Mouse (Mus musculus) telencephalon, adult 2 months (tissue): ENCODE measurements at regions not wholly inside any gene's neighbourhood (a gene's known extent, or its start where the extent isn't known, plus 50 kb on each side); places are given as distances from the start of the nearest gene placed in this dataset.
A peak's percentile ranks its signal among the peaks of the same experiment; 100 is the strongest.

Source experiments
- DNase-seq: peaks from one replicate; pipeline ENCODE4 v3.0.0-alpha.2; 2011; ENCODE audit warnings: low read depth, low spot score

GRCm38 (mm10) chr1:27298586-27298985, 611.3 kb upstream of the 4931408C20Rik start:
- peak; percentile 58 for DNase-seq

GRCm38 (mm10) chr1:27264923-27265322, 577.7 kb upstream of the 4931408C20Rik start:
- DNase-seq, result peak; percentile 38

GRCm38 (mm10) chr1:27261159-27261558, 573.9 kb upstream of the 4931408C20Rik start:
- DNase-seq, result no peak
